Mouse (Mus musculus) heart, embryonic 12.5 days (tissue): Measurements from ENCODE around the gene Nat8. TPM values are rescaled to one million over a fixed set of nuclear protein-coding genes. Genes with fewer than 3 reads are reported as not detected.
"Not testable (repeated sequence)": the region's sequence is repeated elsewhere in the genome, so short reads cannot be mapped to it uniquely, and the experiment has no call there.

ENCODE experiments used
- ATAC-seq: fragments of 200-750 bp; cut with Nextera tagmentation; 2 replicates; pipeline ENCODE4 v1.8.0; 2017; ENCODE audit warnings: moderate TSS enrichment, moderate library complexity; ENCODE audit not compliant: insufficient number of reproducible peaks, low FRiP score
- H3K27ac ChIP-seq: fragments of 300-500 bp; sonication (generic); 2 replicates; pipeline ENCODE4 v1.5.1; 2016; ENCODE audit warnings: mild to moderate bottlenecking, moderate library complexity; ENCODE audit not compliant: poor library complexity, severe bottlenecking
- H3K27me3 ChIP-seq: fragments of 300-500 bp; sonication (generic); replicated peaks from 2 replicates; pipeline ENCODE4 v1.6.1; 2016; ENCODE audit warnings: mild to moderate bottlenecking, moderate library complexity
- H3K36me3 ChIP-seq: fragments of 300-500 bp; sonication (generic); 2 replicates; pipeline ENCODE4 v1.6.1; 2016; ENCODE audit warnings: mild to moderate bottlenecking, moderate library complexity
- H3K4me1 ChIP-seq: fragments of 300-500 bp; sonication (generic); replicated peaks from 2 replicates; pipeline ENCODE4 v1.6.1; 2016; ENCODE audit warnings: mild to moderate bottlenecking
- H3K4me2 ChIP-seq: fragments of 300-500 bp; sonication (generic); 2 replicates; pipeline ENCODE4 v1.6.1; 2016; ENCODE audit warnings: mild to moderate bottlenecking, moderate library complexity
- H3K4me3 ChIP-seq: fragments of 300-500 bp; sonication (generic); 2 replicates; pipeline ENCODE4 v1.5.1; 2016; ENCODE audit warnings: mild to moderate bottlenecking
- H3K9ac ChIP-seq: fragments of 300-500 bp; sonication (generic); 2 replicates; pipeline ENCODE4 v1.6.1; 2016; ENCODE audit warnings: mild to moderate bottlenecking, moderate library complexity
- H3K9me3 ChIP-seq: fragments of 300-500 bp; sonication (generic); replicated peaks from 2 replicates; pipeline ENCODE4 v1.6.1; 2016; ENCODE audit warnings: mild to moderate bottlenecking, moderate library complexity
- WGBS: fragments of 180-500 bp; shearing (Covaris S2); methylation state at CpG from one replicate; pipeline ENCODE4 v1.1.7; 2016; 5-methylcytosine and 5-hydroxymethylcytosine counted together
- polyA plus RNA-seq: library from polyadenylated mRNA; unstranded; fragments of >200 nt; fragmentation: Nextera tagmentation; extraction: Ambion mirVana; gene quantifications from 2 replicates; pipeline ENCODE4 v1.2.1, GENCODE M21; 2016

Gene Nat8
- not detected in 2 replicates for polyA plus RNA-seq

GRCm38 (mm10) chr6:85831796-85832321 is at the start of gene Nat8:
Gene Nat8 (minus strand): TSS chr6:85832082.
- Histone ChIP-seq H3K36me3 (no peaks in the 10 kb centered on the region), H3K27ac (no peak within 1 kb of the TSS), H3K9ac (no peak within 1 kb of the TSS), H3K4me2 (no peak within 1 kb of the TSS), H3K27me3 (no peaks in the 10 kb centered on the region), H3K9me3 (no peaks in the 10 kb centered on the region), H3K4me3 (no peak within 1 kb of the TSS), H3K4me1 (no peaks in the 10 kb centered on the region)
- ATAC-seq = no peak
- 70% methylated on average over 7 of the region's 7 CpGs for WGBS

GRCm38 (mm10) chr6:85869006-85869405 is 37.1 kb upstream of the Nat8 start, which contains the start of gene Nat8f2:
Gene Nat8f2 (minus strand): TSS chr6:85869158.
- 82% methylated on average over 5 of the region's 5 CpGs for WGBS
- not testable (repeated sequence) for ATAC-seq, H3K27me3 ChIP-seq, H3K4me2 ChIP-seq, H3K4me1 ChIP-seq, H3K9me3 ChIP-seq, H3K36me3 ChIP-seq, H3K4me3 ChIP-seq, H3K9ac ChIP-seq, H3K27ac ChIP-seq

DNA sequence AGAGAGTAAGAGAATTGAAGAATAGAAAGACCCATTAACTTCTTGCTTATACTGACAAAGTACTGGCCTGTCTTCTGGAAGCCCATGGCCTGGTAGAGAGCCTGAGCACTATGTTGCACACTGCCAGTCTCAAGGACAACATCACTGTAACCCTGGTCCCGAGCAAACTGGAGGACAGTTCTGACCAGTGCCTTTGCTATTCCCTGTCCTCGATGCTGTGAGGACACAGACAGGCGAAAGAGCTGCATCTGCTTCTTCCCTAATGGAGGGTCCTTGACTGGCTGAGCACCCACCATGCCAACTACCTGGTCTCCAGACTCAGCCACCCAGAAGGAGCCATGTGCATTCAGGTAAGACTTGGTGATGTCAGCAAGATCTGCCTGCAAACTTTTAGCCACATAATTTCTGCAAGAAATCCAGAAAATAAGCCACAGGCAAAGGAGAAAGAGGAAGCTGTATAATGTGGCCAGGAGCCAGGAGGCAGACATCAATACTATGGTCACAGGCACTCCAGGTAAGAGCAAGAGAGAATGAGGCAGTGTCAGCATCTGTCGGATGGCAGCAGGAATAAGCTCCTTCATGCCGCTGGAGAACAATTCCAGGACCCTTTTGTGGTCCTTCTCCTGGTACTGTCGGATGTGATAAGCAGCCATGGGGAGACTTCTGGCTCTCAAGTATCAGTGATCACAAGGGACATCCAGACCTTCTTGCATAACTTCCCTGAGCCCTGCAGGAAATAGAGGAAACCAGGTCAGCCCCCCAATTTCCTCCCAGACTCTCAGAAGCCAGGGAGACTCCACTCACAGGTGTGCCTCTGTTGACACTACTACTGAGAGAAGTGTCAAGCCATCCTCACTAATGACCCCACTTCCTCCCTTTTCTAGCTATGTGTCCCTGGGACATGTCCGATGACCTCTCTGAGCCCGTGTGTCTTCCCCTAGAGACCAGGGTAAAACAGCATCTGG is 36.1 kb upstream of the Nat8 start:
- no peak overlapping the region for H3K9ac ChIP-seq
- no peak for ATAC-seq
- H3K4me3 ChIP-seq = no peak overlapping the region
- H3K27ac ChIP-seq = no peak overlapping the region
- no peaks in the 10 kb centered on the region for H3K36me3 ChIP-seq
- H3K9me3 ChIP-seq = no peaks in the 10 kb centered on the region
- no peaks in the 10 kb centered on the region for H3K4me1 ChIP-seq
- no peak overlapping the region for H3K4me2 ChIP-seq
- H3K27me3 ChIP-seq = no peaks in the 10 kb centered on the region
- WGBS = 70% methylated on average over 8 of the region's 8 CpGs

GRCm38 (mm10) chr6:85866995-85867394 is 35.1 kb upstream of the Nat8 start:
- H3K27ac ChIP-seq = not testable (repeated sequence)

GRCm38 (mm10) chr6:85866166-85866565 is 34.3 kb upstream of the Nat8 start:
- not testable (repeated sequence) for H3K4me1 ChIP-seq, H3K9ac ChIP-seq, H3K36me3 ChIP-seq, H3K4me3 ChIP-seq, ATAC-seq, H3K4me2 ChIP-seq, H3K9me3 ChIP-seq, H3K27me3 ChIP-seq, H3K27ac ChIP-seq
- 80% methylated on average over 3 of the region's 3 CpGs for WGBS

More at GRCm38 (mm10) chr6:85866995-85867394, 35.1 kb upstream of the Nat8 start:
- H3K9ac ChIP-seq, H3K4me1 ChIP-seq, H3K9me3 ChIP-seq, H3K4me2 ChIP-seq, H3K4me3 ChIP-seq, H3K36me3 ChIP-seq, ATAC-seq, H3K27me3 ChIP-seq: not testable (repeated sequence)
- 23% methylated on average over 1 of the region's 1 CpGs for WGBS

- not testable (repeated sequence) for H3K4me2 ChIP-seq, H3K27me3 ChIP-seq, H3K4me3 ChIP-seq, ATAC-seq, H3K4me1 ChIP-seq, H3K9ac ChIP-seq, H3K9me3 ChIP-seq, H3K27ac ChIP-seq, H3K36me3 ChIP-seq
- 76% methylated on average over 6 of the region's 7 CpGs for WGBS
Observed at GRCm38 (mm10) chr6:85864900-85865639, 33.2 kb upstream of the Nat8 start.

DNA sequence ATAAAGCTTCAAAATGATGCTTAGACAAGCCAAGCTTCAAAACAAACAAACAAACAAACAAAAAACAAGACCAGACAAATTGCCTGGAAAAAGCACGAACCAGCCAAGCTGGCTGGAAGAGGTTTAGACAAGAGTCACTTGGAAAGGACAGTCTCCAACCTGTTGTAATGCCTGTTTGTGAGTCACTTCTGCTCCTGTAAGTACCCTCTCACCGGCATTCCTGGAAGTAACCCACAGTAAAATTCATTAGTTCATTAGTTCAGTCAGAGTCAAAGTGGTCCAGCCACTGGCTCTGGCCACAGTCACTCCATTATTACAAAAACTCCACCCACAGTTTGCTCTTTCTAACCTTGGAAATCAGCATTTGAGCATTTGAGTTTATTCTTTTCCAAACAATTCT is 32.0 kb upstream of the Nat8 start:
- Histone ChIP-seq H3K4me2 (no peak overlapping the region), H3K36me3 (no peaks in the 10 kb centered on the region), H3K9me3 (no peaks in the 10 kb centered on the region), H3K4me3 (no peak overlapping the region), H3K27me3 (no peaks in the 10 kb centered on the region), H3K4me1 (no peaks in the 10 kb centered on the region), H3K27ac (no peak overlapping the region), H3K9ac (no peak overlapping the region)
- 87% methylated on average over 2 of the region's 2 CpGs for WGBS
- no peak for ATAC-seq

DNA sequence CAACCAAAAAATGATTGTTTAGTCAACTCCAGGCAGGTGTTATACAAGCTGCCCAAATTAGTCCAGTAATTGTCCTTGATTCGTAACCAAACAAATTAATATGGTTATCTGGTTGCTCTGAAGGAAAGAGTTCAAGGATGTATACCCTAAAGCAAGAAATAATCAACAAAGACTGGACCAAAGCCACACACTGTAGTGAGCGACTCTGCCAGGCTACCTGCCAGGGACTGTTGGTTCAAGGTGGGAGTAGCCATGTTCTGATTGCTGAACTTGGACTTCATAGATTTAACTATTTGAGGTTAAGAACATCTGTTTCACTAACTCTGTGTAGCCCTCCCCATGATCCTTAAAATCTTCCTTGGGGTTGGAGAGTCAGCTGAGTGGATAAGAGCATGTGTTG is 31.3 kb upstream of the Nat8 start:
- Histone ChIP-seq H3K4me2 (no peak overlapping the region), H3K9me3 (no peaks in the 10 kb centered on the region), H3K4me1 (no peaks in the 10 kb centered on the region), H3K4me3 (no peak overlapping the region), H3K27me3 (no peaks in the 10 kb centered on the region), H3K36me3 (no peaks in the 10 kb centered on the region), H3K27ac (no peak overlapping the region), H3K9ac (no peak overlapping the region)
- ATAC-seq = no peak
- 77% methylated on average over 2 of the region's 2 CpGs for WGBS

GRCm38 (mm10) chr6:85862565-85862964 is 30.7 kb upstream of the Nat8 start:
- ATAC-seq = no peak
- Histone ChIP-seq H3K36me3 (no peaks in the 10 kb centered on the region), H3K4me1 (no peaks in the 10 kb centered on the region), H3K27ac (no peak overlapping the region), H3K9me3 (no peaks in the 10 kb centered on the region), H3K9ac (no peak overlapping the region), H3K4me3 (no peak overlapping the region), H3K4me2 (no peak overlapping the region), H3K27me3 (no peaks in the 10 kb centered on the region)
- 66% methylated on average over 3 of the region's 3 CpGs for WGBS

- Histone ChIP-seq H3K27me3 (no peaks in the 10 kb centered on the region), H3K4me1 (no peaks in the 10 kb centered on the region), H3K9me3 (no peaks in the 10 kb centered on the region), H3K4me3 (no peak overlapping the region), H3K36me3 (no peaks in the 10 kb centered on the region), H3K4me2 (no peak overlapping the region), H3K27ac (no peak overlapping the region), H3K9ac (no peak overlapping the region)
- 88% methylated on average over 3 of the region's 3 CpGs for WGBS
- ATAC-seq = no peak
Observed at GRCm38 (mm10) chr6:85861247-85861646, 29.4 kb upstream of the Nat8 start.

GRCm38 (mm10) chr6:85856194-85856678 is 24.4 kb upstream of the Nat8 start:
- 59% methylated on average over 1 of the region's 1 CpGs for WGBS
- no peaks in the 10 kb centered on the region for H3K36me3 ChIP-seq
- no peaks in the 10 kb centered on the region for H3K4me1 ChIP-seq
- H3K27ac ChIP-seq = no peak overlapping the region
- H3K4me2 ChIP-seq = no peak overlapping the region
- no peak overlapping the region for H3K4me3 ChIP-seq
- no peaks in the 10 kb centered on the region for H3K27me3 ChIP-seq
- ATAC-seq = no peak
- no peaks in the 10 kb centered on the region for H3K9me3 ChIP-seq
- H3K9ac ChIP-seq = no peak overlapping the region
